Mouse (Mus musculus) adrenal gland, adult 18-20 months (tissue): ENCODE results near the gene Rmdn3. TPM values are rescaled to one million over a fixed set of nuclear protein-coding genes. Genes with fewer than 3 reads are reported as not detected.

Experiments used
- DNase-seq, 2 experiments: peaks; one replicate each; pipeline ENCODE4 v3.0.0; 2021 to 2022; ENCODE audit warnings: low spot score in 2 of 2
- total RNA-seq, 2 experiments: library from RNA; stranded (reverse); gene quantifications; 1 replicate in 1 of 2; 2 replicates in 1 of 2; pipeline ENCODE4 v1.2.3; 2021

Gene Rmdn3
- total RNA-seq, 2 experiments from 2014 or later, result 72.4 to 101 TPM

DNA sequence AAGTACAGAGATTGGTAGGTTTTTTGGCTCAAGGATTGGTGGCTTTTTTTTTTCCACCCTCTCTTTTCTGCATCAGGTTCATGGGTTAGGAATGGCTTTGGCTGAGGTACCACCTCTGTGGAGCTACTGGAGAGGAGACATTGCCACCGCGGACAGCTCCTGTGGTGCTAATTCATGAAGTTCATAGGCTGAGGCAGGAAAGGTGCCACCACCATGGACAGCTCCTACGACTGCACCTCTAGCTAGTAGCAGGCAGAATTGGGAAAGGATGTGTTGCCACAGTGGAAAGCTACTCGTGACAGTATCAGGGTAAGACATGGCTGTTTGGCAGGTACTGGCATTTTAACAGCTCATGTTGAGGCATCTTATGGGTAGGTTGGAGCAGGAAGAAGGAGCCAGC lies 48.3 kb downstream of the Rmdn3 start:
- peak in 1 of 2 experiments; percentile 12 for DNase-seq

GRCm38 (mm10) chr2:119106583-119106982 lies 50.3 kb downstream of the Rmdn3 start:
- no peak for DNase-seq

GRCm38 (mm10) chr2:119101552-119101951 lies 55.3 kb downstream of the Rmdn3 start:
- no peak for DNase-seq

Other genes starting within 250 kb of the Rmdn3 start
- gene Chst14, start 230.5 kb downstream of the Rmdn3 start, total RNA-seq, result 1 to 10 TPM; 7.3 to 9.0 TPM
- gene Ccdc32, start 127.6 kb downstream of the Rmdn3 start, total RNA-seq, result 10 to 100 TPM; 16.5 TPM
- gene Rpusd2, start 122.2 kb downstream of the Rmdn3 start, total RNA-seq, result 1 to 10 TPM; 4.4 to 5.9 TPM
- under 1 TPM; 0.33 to 0.45 TPM for gene Knl1, start 109.9 kb downstream of the Rmdn3 start, total RNA-seq
- under 1 TPM; 0.70 to 0.74 TPM for gene Rad51, start 44.2 kb downstream of the Rmdn3 start, total RNA-seq
- 10 to 100 TPM; 24.3 to 26.0 TPM for gene Gchfr, start 10.7 kb upstream of the Rmdn3 start, total RNA-seq
- gene Gm14137, start 17.5 kb upstream of the Rmdn3 start, total RNA-seq, result under 1 TPM in 1 of 2 experiments, not detected in 1; 0.13 TPM
- gene Zfyve19, start 51.6 kb upstream of the Rmdn3 start, total RNA-seq, result 10 to 100 TPM; 32.0 to 32.4 TPM
- gene Dnajc17, start 51.8 kb upstream of the Rmdn3 start, total RNA-seq, result 10 to 100 TPM; 12.5 to 13.1 TPM
- not detected for gene Ppp1r14d, start 72.9 kb upstream of the Rmdn3 start, total RNA-seq
- gene Spint1, start 80.3 kb upstream of the Rmdn3 start, total RNA-seq, result 1 to 10 TPM; 1.6 to 2.1 TPM
- under 1 TPM; 0.17 to 0.74 TPM for gene Rhov, start 114.2 kb upstream of the Rmdn3 start, total RNA-seq
- gene Vps18, start 131.7 kb upstream of the Rmdn3 start, total RNA-seq, result 10 to 100 TPM; 24.0 TPM
- 10 to 100 TPM in 1 of 2 experiments, 1 to 10 TPM in 1; 9.7 to 10.5 TPM for gene Dll4, start 168.8 kb upstream of the Rmdn3 start, total RNA-seq
- 10 to 100 TPM in 1 of 2 experiments, 1 to 10 TPM in 1; 3.7 to 13.2 TPM for gene Chac1, start 194.2 kb upstream of the Rmdn3 start, total RNA-seq